Mouse (Mus musculus) stomach, embryonic 15.5 days (tissue): ENCODE measurements at regions not wholly inside any gene's neighbourhood (a gene's known extent, or its start where the extent isn't known, plus 50 kb on each side); places are given as distances from the start of the nearest gene placed in this dataset.
A peak's percentile ranks its signal among the peaks of the same experiment; 100 is the strongest.

Source experiments
- ATAC-seq: fragments of 200-750 bp; cut with Nextera tagmentation; 2 replicates; pipeline ENCODE4 v1.8.0; 2017; ENCODE audit warnings: low read depth, moderate number of reproducible peaks, moderate TSS enrichment; ENCODE audit not compliant: insufficient read depth, low FRiP score
- H3K27ac ChIP-seq: fragments of 300-500 bp; sonication (generic); 2 replicates; pipeline ENCODE4 v1.5.1; 2015; ENCODE audit warnings: mild to moderate bottlenecking, inconsistent platforms
- H3K27me3 ChIP-seq: fragments of 300-500 bp; sonication (generic); replicated peaks from 2 replicates; pipeline ENCODE4 v1.6.1; 2015; ENCODE audit warnings: inconsistent platforms
- H3K36me3 ChIP-seq: fragments of 300-500 bp; sonication (generic); 2 replicates; pipeline ENCODE4 v1.6.1; 2015; ENCODE audit warnings: inconsistent platforms
- H3K4me1 ChIP-seq: fragments of 300-500 bp; sonication (generic); 2 replicates; pipeline ENCODE4 v1.6.1; 2015; ENCODE audit warnings: inconsistent platforms
- H3K4me2 ChIP-seq: fragments of 300-500 bp; sonication (generic); 2 replicates; pipeline ENCODE4 v1.6.1; 2015; ENCODE audit warnings: mild to moderate bottlenecking, inconsistent platforms
- H3K4me3 ChIP-seq: fragments of 300-500 bp; sonication (generic); replicated peaks from 2 replicates; pipeline ENCODE4 v1.5.1; 2015; ENCODE audit warnings: inconsistent platforms
- H3K9ac ChIP-seq: fragments of 300-500 bp; sonication (generic); 2 replicates; pipeline ENCODE4 v1.6.1; 2015; ENCODE audit warnings: inconsistent platforms
- H3K9me3 ChIP-seq: fragments of 300-500 bp; sonication (generic); 2 replicates; pipeline ENCODE4 v1.6.1; 2016; ENCODE audit warnings: inconsistent platforms
- WGBS: fragments of 180-500 bp; shearing (Covaris S2); methylation state at CpG from one replicate; pipeline ENCODE4 v1.1.7; 2015; 5-methylcytosine and 5-hydroxymethylcytosine counted together

DNA sequence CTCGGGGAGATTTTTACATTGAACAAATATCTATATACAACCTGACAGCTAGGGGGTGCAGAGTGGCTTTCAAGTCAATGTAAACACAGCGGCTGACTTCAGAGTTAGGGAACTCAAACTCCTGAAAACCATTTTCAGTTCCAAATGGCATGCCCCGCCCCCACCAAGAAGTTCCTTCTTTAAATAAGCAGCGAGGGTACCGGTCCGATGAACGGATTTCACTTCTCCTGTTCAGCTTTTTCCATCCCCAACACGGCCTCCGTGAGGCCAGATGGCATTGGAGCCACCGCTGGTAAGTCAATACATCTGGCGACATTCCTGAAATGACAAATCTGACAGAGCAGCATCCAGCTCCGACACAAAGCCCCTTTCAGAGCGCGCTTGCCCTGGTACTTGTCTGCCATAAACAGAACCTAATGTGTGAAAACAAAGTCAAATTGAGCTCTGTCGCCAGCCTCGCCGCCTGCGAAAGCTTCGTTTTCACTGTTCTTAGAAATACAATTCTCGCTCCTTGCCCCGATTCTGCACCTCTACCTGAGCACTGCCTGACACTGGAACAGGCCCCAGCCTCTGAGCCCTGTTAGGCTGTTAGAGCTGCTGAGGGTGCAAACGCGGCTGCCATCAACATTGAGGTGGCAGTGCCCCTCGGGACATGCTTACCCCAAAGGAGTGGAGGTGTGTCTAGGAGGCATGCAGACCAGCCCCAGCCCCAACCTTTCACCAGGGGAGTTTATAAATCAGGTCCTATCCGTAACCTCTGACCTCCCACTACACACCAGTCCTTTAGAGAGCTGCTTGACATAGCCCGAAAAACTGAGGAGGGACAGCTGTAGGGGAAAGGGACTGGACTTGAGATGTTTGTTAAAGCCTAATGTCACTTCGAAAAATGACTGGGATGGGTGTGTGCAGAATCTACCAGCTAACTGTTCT lies 446.0 kb downstream of the Ate1 start:
- peak overlapping the region; percentile 30 for H3K4me3 ChIP-seq
- no peaks in the 10 kb centered on the region for H3K9me3 ChIP-seq
- peak overlapping the region; percentile 60 for H3K4me2 ChIP-seq
- H3K9ac ChIP-seq, result no peak overlapping the region
- H3K27ac ChIP-seq, result peak overlapping the region; percentile 91
- H3K36me3 ChIP-seq, result no peaks in the 10 kb centered on the region
- no peaks in the 10 kb centered on the region for H3K27me3 ChIP-seq
- 11% methylated on average over 27 of the region's 27 CpGs for WGBS
- peak; percentile 66; the same call in 1 of the 2 replicates for ATAC-seq
- H3K4me1 ChIP-seq, result peaks cover 14% of the 10 kb centered on the region

DNA sequence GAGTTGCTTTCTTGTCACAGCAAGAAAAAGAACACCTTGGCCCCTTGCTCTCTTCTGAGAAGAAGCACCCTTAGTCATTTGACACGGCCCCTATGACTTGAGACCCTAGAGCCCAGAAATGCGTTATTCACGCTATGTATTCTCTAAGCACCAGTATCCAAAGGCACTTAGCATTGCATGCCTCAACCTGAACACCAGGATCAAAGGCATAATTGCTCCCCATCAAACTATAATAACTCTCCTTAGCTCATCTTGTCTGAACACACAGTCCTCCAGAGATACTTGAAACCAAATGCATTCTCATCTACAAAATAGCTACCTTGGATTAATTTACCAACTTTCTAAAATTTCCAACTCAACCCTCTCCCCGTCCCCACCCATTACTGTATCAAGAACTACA lies 437.5 kb downstream of the Ate1 start:
- no peak overlapping the region for H3K4me3 ChIP-seq
- no peaks in the 10 kb centered on the region for H3K36me3 ChIP-seq
- WGBS, result 83% methylated on average over 4 of the region's 4 CpGs
- no peaks in the 10 kb centered on the region for H3K9me3 ChIP-seq
- 0 out of 2 replicates have a peak, but pooled peaks cover 6% of the 10 kb centered on the region for H3K4me1 ChIP-seq
- ATAC-seq, result no peak
- no peak overlapping the region for H3K4me2 ChIP-seq
- no peaks in the 10 kb centered on the region for H3K27me3 ChIP-seq
- no peak overlapping the region for H3K9ac ChIP-seq
- no peak overlapping the region for H3K27ac ChIP-seq

- Histone ChIP-seq H3K4me2 (no peak overlapping the region), H3K9ac (no peak overlapping the region), H3K36me3 (no peaks in the 10 kb centered on the region), H3K27ac (no peak overlapping the region), H3K4me1 (0 out of 2 replicates have a peak, but pooled peaks cover 6% of the 10 kb centered on the region), H3K4me3 (no peak overlapping the region), H3K27me3 (no peaks in the 10 kb centered on the region), H3K9me3 (no peaks in the 10 kb centered on the region)
- no peak for ATAC-seq
Observed at GRCm38 (mm10) chr7:130085706-130086105, 434.5 kb downstream of the Ate1 start.

DNA sequence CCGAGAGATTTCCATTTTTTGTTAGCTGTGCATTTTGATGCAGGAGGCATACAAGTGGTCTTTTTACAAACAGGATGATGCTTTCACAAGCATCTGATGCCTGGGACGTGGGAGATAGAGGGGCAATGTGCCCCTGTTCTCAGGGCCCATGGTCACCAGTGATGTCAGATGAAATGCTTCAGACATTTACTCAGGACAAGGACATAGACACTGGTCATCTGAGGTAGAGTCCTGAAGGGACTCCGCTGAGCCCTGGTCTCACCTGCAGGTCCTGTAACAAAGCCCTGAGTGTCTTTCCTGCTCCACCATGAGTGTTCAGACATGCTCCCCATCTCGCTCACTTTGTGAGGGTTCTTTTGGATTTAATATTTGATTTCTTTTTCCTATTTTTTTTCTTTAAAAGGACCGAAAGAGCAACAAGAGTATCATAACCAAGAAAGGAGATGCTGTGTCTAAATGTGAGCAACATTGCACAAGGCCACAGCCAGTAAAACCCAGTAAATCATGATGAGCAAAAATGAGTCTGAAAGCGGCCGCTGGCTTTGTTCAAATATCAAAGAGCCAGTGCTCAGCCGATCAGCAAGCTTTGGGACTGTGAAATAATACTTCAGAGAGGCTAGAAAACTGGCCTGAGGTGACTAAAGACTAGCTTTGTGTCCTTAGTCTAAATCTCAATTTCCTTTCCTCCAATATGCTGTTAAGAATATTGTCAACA lies 430.1 kb downstream of the Ate1 start:
- no peaks in the 10 kb centered on the region for H3K27me3 ChIP-seq
- H3K4me3 ChIP-seq, result no peak overlapping the region
- H3K36me3 ChIP-seq, result no peaks in the 10 kb centered on the region
- no peak overlapping the region for H3K27ac ChIP-seq
- H3K4me2 ChIP-seq, result no peak overlapping the region
- 88% methylated on average over 8 of the region's 8 CpGs for WGBS
- no peak overlapping the region for H3K9ac ChIP-seq
- H3K4me1 ChIP-seq, result no peaks in the 10 kb centered on the region
- no peak for ATAC-seq
- no peaks in the 10 kb centered on the region for H3K9me3 ChIP-seq

- ATAC-seq, result no peak
- WGBS, result 64% methylated on average over 3 of the region's 3 CpGs
Observed at GRCm38 (mm10) chr7:130091942-130092341, 428.2 kb downstream of the Ate1 start.

GRCm38 (mm10) chr7:130095141-130095540 lies 425.0 kb downstream of the Ate1 start:
- no peaks in the 10 kb centered on the region for H3K36me3 ChIP-seq
- no peaks in the 10 kb centered on the region for H3K27me3 ChIP-seq
- ATAC-seq, result no peak
- no peak overlapping the region for H3K4me3 ChIP-seq
- H3K4me2 ChIP-seq, result no peak overlapping the region
- no peaks in the 10 kb centered on the region for H3K9me3 ChIP-seq
- 81% methylated on average over 4 of the region's 4 CpGs for WGBS
- no peak overlapping the region for H3K27ac ChIP-seq
- peaks cover 4% of the 10 kb centered on the region; the same call in 1 of the 2 replicates for H3K4me1 ChIP-seq
- no peak overlapping the region for H3K9ac ChIP-seq

More at GRCm38 (mm10) chr7:130091942-130092341, 428.2 kb downstream of the Ate1 start:
- Histone ChIP-seq H3K4me2 (no peak overlapping the region), H3K9ac (no peak overlapping the region), H3K27ac (no peak overlapping the region), H3K4me3 (no peak overlapping the region), H3K4me1 (no peaks in the 10 kb centered on the region), H3K27me3 (no peaks in the 10 kb centered on the region), H3K36me3 (no peaks in the 10 kb centered on the region), H3K9me3 (no peaks in the 10 kb centered on the region)

DNA sequence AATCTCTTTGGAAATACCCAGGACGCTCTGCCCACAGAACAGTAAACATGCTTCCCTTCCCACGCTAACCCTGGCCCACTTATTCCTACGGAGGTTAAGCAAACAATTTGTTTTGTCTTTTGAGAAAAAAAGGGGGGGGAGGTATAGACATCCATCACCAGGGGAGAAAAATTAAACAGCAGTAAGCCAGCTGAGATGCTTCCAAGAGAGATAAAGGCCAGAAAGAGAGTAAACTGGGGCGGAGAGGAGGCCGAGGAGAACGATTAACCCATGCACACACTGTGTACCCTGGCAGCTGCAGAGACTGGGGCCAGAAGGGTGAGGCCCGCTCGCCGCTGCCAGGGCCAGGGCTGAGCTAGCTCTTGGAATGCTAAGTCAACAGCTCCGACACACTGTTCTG lies 421.6 kb downstream of the Ate1 start:
- no peak overlapping the region for H3K9ac ChIP-seq
- no peak overlapping the region for H3K4me2 ChIP-seq
- no peaks in the 10 kb centered on the region for H3K27me3 ChIP-seq
- H3K9me3 ChIP-seq, result no peaks in the 10 kb centered on the region
- H3K4me3 ChIP-seq, result no peak overlapping the region
- H3K36me3 ChIP-seq, result no peaks in the 10 kb centered on the region
- 28% methylated on average over 10 of the region's 10 CpGs for WGBS
- H3K27ac ChIP-seq, result no peak overlapping the region
- no peak for ATAC-seq
- H3K4me1 ChIP-seq, result peaks cover 4% of the 10 kb centered on the region; the same call in 1 of the 2 replicates

DNA sequence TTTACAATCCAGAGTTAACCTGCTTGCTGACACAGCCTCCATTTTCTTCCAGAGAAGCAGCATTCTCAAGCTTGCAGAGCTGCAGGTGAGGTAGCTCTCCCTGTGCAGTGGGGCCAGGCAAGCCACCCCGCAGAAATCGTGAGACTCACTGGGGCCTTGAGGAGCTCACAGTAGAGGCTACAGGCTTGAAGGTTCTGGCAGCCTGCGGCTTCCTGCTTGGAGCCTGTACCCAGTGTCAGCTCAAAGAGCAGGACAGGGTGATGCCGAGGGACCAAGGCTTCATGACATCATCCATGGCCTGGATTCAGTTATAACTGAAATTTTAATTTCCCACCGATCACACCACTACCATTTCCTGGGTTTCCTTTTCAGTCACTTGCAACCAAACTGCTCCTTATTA lies 417.5 kb downstream of the Ate1 start:
- no peaks in the 10 kb centered on the region for H3K27me3 ChIP-seq
- 67% methylated on average over 5 of the region's 5 CpGs for WGBS
- H3K4me1 ChIP-seq, result peaks cover 4% of the 10 kb centered on the region; the same call in 1 of the 2 replicates
- H3K27ac ChIP-seq, result no peak overlapping the region
- H3K4me3 ChIP-seq, result no peak overlapping the region
- no peak for ATAC-seq
- no peak overlapping the region for H3K9ac ChIP-seq
- no peaks in the 10 kb centered on the region for H3K9me3 ChIP-seq
- no peak overlapping the region for H3K4me2 ChIP-seq
- no peaks in the 10 kb centered on the region for H3K36me3 ChIP-seq

GRCm38 (mm10) chr7:130106961-130107360 lies 413.2 kb downstream of the Ate1 start:
- no peak overlapping the region for H3K4me3 ChIP-seq
- H3K9me3 ChIP-seq, result no peaks in the 10 kb centered on the region
- H3K4me2 ChIP-seq, result no peak overlapping the region
- no peak overlapping the region for H3K27ac ChIP-seq
- 78% methylated on average over 5 of the region's 5 CpGs for WGBS
- no peaks in the 10 kb centered on the region for H3K36me3 ChIP-seq
- no peak overlapping the region for H3K9ac ChIP-seq
- ATAC-seq, result no peak
- peaks cover 5% of the 10 kb centered on the region; the same call in 1 of the 2 replicates for H3K4me1 ChIP-seq
- no peaks in the 10 kb centered on the region for H3K27me3 ChIP-seq

GRCm38 (mm10) chr7:130108362-130108761 lies 411.8 kb downstream of the Ate1 start:
- Histone ChIP-seq H3K9me3 (no peaks in the 10 kb centered on the region), H3K9ac (no peak overlapping the region), H3K4me3 (no peak overlapping the region), H3K27ac (no peak overlapping the region), H3K4me2 (no peak overlapping the region), H3K36me3 (no peaks in the 10 kb centered on the region), H3K4me1 (peaks cover 5% of the 10 kb centered on the region; the same call in 1 of the 2 replicates), H3K27me3 (no peaks in the 10 kb centered on the region)
- ATAC-seq, result no peak
- 75% methylated on average over 17 of the region's 17 CpGs for WGBS
